Mouse (Mus musculus): ENCODE data around the gene Cnrip1.
"Not testable (repeated sequence)": the region's sequence is repeated elsewhere in the genome, so short reads cannot be mapped to it uniquely, and the experiment has no call there.

Cnrip1 gene

DNA sequence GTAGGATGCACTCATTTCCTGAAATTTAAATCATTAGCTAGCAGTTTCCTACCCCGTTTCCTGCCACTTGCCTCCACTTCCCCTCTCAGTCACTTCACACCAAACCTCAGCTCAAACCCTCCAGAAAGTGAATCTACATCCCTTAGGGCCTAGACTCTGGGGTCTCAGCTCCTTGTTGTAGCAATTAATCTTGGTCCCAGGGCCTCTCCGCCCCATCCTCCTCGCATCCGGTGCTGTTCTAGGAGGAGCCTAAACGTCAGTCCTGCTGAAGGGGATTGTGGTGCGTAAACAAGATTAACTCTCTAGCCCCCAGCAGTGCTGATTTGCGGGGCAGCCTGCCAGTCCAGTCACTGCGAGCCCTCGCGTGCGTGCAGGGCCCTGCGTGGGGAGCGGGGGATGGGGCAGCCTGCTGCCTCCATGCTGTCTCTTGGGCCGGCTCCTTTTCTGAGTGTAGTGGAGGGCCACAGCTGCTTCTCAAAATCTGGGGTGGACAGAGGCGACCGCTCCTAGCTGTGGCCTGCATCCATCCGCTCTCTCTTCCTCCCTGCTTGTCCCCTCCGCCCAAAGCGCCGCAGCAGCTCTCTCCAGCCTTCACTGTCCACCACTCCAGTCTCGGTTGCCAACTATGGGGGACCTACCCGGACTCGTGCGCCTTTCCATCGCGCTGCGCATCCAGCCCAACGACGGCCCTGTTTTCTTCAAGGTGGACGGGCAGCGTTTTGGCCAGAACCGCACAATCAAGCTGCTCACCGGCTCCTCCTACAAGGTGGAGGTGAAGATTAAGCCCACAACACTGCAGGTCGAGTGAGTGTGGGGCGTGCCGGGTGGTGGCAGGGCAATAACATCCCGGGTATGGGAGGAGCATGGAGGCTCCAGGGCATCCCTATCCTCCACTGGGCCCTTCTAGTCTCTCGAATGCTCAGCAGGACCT, at the start of gene Cnrip1, which contains the start of gene Plek:
Gene Cnrip1, plus strand, starts transcription at position 42 of the 931 bp plus-strand sequence.
Gene Plek, minus strand, starts transcription at position 837 of the 931 bp plus-strand sequence.
- DNase-seq (ENCODE audit: extremely low spot score), result peak; percentile 67

DNA sequence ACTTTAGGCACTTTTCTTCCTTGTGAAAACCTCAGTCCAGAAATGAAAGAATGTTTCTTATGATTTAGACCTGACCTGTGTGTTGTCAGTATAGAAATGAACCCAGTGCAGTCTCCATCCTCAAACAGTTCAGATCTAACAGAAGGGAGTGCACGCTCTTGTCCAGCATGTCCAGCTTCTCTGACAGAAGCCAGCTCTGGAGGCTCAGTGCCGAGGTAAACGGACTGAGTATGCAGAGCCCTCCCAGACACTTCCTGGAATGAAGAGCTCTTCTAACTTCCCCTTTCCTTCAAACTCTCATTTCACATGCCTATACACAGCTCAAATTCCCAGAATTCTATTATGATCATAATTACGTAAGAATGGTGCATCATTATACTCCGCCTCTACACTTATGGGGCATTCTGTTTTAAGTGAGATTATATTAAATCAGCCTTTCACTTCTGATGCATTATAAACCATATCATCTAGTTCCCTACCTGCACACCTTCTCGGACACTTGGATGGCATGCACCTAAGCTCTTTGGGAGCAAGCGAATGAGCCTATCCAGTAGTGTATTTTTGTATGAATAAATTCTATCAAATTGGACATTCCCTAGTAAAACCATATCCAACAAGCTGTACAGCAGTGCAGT, 48.5 kb upstream of the Cnrip1 start:
- no peak for DNase-seq (ENCODE audit: extremely low spot score)

DNA sequence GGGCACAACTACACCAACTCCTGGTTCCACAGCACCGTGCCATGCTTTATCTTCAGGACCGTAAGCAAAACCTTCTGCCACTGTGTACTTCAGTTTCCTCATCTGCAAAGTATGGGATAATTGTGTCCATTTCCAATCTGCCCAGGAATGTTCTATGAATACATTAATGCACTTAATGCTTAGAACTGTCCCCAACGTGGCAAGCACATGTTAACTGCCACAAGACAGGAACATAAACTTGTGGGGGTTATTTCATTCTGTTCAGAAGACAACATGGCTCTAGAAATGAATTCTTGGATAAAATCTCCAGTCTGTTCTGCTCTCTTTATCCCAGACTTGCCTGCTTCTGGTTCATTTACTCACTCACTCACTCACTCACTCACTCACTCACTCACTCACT, 47.6 kb upstream of the Cnrip1 start:
- DNase-seq (ENCODE audit: extremely low spot score), result no peak

DNA sequence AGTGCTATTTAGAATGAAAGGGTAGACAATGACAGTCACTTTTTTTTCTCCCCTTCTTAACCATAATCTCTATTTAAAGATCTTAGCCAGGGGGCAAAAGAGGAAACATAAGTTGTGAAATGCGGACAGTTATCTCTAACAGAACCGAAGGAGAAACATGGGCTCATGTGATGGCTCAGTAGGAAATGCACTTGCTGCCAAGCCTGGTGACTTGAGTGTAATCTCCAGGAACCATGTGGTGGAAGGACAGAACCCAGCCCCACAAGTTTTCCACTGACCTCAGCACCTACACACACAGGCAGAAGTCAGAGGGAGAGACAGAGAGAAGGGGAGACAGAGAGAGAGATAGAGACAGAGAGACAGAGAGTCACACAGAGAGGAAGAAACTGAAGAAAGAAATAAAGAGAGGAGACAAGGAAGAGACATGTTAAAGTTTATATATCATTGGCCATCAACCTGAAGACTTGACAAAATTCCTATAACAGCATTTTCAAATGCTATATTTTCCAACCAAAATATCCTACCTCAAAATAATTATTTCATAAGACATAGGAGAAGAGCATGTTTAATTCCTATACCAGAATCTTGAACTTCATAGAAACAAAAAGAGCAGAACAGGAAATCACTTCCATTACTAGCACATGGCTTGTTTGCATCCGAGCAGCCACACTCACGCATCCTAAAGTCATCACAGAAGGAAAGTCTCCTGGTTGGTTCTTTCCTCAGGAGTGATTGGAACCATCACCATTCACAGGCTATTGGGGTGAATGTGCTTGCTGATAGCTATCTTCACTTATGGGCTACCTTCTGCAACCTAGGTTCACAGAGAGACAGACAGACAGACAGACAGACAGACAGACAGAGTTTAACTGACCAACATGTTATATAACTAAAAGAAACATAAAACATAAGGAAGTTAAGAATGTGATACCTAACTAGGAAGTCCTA, 46.2 kb upstream of the Cnrip1 start:
- DNase-seq (ENCODE audit: extremely low spot score), result no peak

DNA sequence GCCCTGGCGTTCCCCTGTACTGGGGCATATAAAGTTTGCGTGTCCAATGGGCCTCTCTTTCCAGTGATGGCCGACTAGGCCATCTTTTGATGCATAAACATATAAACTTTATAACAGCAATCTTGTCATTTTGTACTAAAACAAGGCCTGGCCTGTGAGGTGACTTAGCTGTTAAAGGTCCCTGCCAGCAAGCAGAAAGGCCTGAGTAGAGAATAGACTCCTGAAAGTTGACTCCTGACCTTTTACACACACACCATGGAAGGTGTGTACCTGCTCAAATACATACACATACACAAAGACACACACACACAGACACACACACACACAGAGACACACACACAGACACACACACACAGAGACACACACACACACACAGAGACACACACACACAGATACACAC, 44.9 kb upstream of the Cnrip1 start:
- not testable (repeated sequence) for DNase-seq (ENCODE audit: extremely low spot score)

DNA sequence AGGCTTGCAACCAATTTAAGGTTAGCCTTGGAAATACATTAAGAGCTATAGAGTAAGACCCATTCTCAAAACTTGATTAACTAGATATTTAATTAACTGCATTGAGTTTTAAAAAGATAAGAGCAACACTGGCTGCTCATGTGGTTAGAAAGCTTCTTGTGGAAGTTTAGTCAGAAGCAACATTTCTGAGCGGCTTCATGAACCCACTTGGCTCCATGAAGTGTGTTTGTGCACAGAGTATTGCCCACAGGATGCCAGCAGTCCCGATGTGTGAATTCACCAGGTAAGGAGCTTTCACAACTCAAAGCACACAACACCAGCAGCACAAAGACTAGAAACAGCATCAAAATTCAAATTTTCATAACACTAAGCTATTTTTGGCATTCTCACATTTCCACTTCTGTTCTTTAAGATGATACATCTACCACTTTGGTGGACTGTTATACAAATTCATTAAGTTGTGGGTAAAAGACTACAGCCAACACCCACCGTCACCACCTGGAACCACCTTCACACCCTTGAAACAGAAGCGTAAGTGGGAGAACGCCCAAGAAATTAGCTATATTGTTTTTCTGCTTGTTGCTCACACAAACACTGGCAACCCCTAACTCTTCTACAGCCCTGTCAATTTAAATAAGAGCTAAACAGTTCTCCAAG, 43.7 kb upstream of the Cnrip1 start:
- no peak for DNase-seq (ENCODE audit: extremely low spot score)

DNA sequence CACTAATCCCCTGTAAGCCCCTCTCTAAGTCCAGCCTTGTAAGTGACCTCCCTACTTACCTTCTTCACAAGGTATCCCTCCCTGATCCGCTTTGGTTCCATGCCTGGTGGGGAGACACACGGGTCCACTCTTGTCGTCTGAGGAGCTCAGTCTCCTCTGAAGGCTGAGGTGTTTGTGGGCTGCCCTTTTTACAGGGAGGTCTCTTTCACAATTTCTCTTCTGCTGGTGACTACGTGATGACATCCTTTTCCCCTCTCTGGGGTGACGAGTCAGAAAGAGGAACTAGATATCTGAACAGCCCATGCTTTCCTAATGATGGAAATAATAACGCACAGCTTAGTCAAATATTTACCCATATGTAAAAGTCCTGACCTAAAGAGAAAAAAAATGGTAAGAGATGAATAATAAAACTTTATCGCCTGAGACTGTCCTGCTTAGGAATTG, 42.9 kb upstream of the Cnrip1 start:
- DNase-seq (ENCODE audit: extremely low spot score), result no peak

DNA sequence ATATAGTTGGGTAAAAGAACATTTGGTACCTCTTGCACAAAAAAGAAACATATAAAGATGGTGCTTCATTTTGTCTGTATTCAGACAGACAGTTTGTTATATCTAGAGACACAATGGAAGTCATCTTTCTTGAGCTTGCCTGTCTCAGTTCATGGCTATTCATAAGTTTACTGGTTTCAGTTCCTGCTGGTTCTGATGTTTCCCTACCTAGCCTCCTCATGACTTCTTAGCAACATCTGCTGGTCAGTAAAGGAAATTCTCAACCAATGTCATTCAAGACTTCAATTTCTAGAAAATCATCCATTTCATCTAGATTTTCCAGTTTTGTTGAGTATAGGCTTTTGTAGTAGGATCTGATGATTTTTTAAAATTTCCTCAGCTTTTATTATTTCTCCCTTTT, 38.4 kb upstream of the Cnrip1 start:
- DNase-seq (ENCODE audit: extremely low spot score), result no peak

DNA sequence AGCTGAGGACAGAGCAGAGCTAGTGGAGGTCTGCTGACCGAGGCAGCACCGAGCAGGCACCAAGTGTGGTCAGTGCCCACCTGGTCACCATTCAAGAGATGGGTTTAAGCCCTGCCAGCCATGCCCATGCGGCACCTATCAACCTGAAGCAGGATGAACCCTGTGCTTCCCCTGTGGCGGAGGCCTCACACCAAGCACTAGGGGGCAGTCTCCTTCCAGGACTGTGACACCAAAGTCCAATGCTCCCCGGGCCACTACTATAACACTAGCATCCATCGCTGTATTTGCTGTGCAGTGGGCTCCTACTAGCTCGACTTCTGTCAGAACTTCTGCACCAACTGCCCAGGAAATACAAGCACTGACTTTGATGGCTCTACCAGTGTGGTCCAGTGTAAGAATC, 32.1 kb upstream of the Cnrip1 start:
- no peak for DNase-seq (ENCODE audit: extremely low spot score)

DNA sequence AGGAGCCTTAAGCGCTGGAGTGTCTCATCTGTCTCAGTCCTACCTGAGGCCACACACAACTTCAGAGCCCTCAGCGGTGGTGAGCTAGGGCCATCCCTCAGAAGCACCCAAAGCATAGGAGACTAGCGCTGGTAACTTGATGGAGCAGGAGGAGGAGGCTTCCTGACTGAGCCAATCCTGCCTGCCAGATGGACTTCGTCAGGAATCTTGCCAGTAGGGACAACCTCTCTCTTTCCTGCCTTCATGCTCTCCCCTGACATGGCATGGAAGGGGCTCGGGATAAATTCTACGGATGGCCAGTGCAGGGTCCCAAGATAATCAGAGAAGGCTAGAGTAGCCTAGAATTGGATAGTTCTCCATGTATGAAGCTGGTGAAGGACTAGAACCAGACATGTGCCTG, 28.2 kb upstream of the Cnrip1 start:
- DNase-seq (ENCODE audit: extremely low spot score), result no peak

DNA sequence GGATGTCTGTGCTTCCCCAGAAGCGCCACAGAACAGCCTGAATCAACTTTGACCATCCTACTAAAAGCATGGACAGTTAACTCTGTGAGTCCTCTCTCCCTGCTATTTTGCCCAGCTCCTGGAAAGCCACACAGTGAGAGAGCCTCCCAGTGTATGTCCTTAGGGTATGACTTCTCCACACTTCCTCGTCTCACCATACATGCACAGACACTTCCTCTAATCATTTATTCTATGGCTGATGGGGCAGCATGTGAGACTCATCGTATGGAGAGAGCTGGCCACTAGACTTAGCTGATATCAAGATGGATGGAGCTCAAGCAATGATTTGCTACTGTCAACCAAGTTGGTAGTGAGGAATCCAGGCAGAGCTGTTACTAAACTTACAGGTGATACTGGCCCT, 27.4 kb upstream of the Cnrip1 start:
- DNase-seq (ENCODE audit: extremely low spot score), result no peak

DNA sequence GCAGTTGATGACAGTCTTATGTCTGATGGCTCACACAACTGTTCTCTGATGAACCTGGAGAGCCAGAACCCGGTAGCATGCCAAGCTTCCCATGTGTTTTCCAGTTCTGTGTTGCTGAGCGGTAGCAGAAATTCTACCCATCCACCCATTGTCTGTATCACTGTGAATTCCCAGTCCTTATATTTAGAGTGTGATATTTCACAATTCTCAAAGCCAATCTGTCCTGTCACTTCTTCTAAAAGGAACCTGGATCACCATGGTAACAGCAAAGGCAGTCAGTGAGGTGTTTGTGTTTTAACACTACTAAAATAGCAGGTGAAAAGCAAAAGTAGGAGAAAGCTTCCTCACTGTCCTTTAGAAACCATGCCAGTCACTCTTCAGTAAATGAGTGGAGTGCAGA, 5.6 kb upstream of the Cnrip1 start:
- DNase-seq (ENCODE audit: extremely low spot score), result no peak

DNA sequence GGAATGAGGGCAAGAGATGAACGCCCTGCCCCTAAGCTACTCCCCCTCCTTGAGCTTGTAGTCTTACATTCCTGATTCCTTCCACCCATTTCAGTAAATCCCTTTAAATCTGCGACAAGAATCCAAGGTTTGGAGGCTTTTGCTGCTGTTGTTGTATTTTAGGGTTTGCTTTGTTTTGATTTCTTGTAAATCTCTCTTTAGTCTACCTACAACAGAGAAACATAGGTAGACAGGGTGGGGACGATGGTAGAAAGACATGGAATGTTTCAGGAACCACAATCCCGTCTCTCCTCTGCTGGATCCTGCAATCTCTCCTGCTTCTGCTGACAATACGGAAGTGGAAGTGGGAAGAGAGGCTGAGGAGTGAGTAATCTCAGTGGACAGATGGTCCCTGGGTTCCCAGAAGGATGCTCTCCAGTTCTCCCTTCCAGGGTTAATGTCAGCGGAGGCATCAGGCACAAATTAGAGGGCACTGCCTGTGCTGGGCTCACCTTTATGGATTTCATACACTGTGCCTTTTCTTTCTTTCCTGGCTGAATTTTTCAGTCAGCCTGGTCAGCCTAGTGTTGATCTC, 1.2 kb downstream of the Cnrip1 start:
- peak; percentile 2 for DNase-seq (ENCODE audit: extremely low spot score)

DNA sequence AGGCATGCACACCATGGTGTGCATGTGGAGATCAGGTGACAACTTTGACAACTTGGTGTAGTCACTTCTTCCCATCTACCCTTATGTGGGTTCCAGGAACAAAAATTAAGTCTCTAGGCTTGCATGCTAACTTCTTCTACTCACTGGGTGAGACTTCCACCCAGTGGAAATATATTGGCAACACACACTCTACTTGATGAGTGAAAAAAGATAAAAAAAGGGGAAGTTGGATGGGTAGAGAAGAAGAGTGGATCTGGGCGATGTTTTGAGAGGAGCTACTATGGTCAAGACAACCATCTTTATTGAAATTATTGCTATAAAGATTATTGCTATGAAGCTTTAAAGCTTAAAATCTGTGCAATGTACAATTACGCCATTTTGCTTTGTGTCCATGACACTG, 18.0 kb downstream of the Cnrip1 start:
- DNase-seq (ENCODE audit: extremely low spot score), result not testable (repeated sequence)

DNA sequence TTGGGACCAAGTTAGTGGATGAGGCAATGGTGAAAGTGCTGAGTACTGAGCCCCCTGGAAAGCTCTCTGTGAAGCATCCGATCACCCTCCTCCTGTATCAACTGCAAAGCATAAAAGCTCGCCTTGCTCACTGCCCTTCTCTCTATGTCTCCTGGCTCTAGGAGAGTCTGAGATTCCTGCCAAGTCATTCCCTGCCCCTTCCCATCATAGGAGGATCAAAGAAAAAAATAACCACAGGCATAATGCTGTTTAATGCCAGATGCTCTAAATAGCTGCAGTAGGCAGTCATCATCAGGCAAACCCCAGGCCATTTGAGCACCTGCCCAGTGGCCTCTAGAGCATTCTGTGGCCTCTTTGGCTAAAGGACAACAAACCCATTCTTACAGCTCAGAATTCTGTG, 24.3 kb downstream of the Cnrip1 start:
- DNase-seq (ENCODE audit: extremely low spot score), result no peak

DNA sequence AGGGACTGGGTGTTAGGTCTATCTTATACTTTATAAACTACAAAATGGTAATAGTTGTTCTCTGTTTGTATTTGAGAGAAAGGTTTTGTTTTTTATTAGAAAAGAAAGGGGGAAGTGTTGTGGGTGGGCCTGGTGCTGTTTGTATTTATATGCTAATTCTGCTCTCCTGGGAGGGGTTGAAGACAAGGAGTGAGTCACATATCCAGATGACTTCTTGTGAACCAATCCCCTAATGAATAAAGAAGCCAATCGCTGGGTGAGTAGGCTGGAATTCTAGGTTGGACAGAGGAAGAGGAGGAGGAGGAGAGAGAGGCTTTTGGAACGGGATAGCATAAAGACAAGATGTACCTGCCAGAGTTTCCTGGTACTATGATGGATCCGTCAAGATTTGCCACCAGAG, 30.7 kb downstream of the Cnrip1 start:
- DNase-seq (ENCODE audit: extremely low spot score), result no peak

DNA sequence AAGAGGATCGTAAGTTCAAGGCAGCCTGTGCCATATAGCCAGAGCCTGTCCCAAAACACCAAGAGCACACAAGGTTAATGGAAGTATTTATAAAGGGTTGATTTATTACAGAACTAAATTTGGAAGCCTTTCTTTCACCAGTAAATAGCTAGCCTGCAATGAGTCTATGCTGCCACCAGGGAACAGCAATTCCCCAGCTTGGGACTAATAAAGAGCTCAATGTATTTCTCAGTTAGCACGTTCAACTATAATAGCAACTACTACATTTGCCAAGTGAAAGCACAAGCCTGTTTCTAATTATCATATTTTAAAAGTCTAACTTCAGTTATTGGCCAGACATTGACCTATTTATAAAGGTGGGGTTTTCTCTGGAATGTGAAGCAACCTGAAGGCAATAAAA, 31.6 kb downstream of the Cnrip1 start:
- no peak for DNase-seq (ENCODE audit: extremely low spot score)

DNA sequence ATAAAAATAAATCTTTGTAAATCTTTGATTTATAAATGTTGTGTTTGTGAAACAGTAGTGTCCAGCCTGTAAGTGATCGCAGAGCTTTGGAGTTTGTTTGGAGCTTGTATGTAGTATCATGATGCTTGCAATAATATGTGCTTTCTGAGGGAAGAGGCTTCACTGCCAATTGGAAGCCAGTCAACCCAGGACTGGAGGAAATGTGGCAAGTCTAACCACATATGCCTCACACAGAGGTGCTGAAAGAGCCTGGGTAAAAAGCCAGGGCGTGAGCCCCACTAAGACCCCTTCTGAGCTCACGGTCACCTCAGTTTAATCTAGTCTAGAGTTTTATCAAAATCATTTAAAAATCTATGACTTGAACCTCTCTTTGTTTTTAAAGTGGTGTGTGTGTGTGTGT, 32.1 kb downstream of the Cnrip1 start:
- no peak for DNase-seq (ENCODE audit: extremely low spot score)

DNA sequence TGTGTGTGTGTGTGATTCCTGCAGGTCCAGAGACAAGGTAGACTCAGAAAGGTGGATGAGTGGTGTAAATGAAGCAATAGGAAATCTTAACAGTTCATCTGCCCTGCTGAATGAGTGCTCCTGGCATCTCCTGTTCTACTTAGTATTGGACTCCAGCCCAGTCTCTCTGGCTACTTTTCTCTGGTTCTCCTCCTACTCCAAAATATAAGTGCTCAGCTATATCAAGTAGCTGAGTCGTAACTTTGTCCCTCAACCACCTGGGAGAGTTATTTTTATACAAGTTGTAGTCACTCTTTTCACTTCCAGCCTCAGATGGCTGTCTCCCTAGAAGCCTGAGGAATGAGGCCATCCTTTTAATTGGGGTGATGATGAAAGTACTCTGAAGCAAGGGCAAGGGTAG, 32.5 kb downstream of the Cnrip1 start:
- no peak for DNase-seq (ENCODE audit: extremely low spot score)

DNA sequence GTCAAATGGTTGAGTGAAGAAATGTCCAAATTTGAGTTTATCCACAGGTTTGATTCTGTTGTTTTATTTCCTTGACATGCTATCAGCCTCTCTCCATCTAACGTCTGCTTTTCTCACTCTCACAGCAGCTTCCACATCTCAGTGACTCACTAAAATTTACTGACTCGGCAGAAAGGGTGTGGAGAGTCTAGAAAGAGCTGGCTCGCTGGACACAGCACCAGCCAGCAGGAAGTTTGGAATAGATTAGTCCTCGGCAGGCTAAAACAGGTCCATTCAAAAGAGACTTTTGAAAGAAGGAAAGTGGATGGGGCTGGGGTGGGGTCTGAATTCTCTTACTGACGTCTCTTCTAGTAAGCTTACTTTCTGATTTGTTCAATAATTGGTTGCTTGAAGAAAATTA, 34.7 kb downstream of the Cnrip1 start:
- no peak for DNase-seq (ENCODE audit: extremely low spot score)

DNA sequence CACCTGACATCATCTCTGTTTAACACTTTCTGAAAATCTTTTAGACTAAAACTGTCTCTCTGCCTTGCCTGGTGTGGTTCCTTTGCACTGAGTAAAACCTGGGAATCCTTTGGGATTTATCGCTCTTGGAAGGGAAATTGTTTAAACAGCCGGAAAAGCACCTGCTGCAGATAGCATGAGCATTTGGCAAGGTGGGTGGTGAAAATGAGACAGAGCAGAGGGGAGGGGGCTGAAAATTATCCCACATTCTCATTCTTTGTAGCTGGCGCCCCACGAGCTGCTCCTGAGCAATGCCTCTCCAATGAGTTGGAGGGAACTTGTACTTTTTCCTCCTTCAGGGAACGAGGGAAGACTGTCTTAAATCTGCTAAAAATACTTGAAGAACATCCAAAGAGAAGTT, 55.5 kb downstream of the Cnrip1 start:
- DNase-seq (ENCODE audit: extremely low spot score), result no peak

Measured in embryo, embryonic 9.5 days (tissue).